Mouse (Mus musculus): ENCODE results near the gene Dad1.
"Not testable (repeated sequence)": the region's sequence is repeated elsewhere in the genome, so short reads cannot be mapped to it uniquely, and the experiment has no call there.

The Dad1 gene

DNA sequence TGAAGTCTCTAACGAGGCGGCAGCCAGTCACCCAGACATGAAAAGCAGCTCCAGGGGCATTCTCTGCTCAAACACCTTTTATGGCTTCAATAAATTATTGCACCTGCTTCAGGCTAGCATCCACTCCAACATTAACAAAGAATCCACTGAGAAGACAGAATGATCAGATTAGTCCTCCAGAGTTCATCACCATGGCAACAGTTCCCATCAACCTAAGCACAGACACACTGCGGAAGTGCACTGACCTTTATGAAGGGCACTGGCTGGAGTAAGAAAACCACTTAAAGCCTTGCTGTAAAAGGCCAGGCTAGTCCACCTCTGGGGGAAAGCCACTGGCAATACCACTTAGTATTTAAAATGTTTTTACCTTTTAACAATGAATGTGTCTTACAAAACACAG, 9.7 kb downstream of the Dad1 start:
- DNase-seq: no peak

DNA sequence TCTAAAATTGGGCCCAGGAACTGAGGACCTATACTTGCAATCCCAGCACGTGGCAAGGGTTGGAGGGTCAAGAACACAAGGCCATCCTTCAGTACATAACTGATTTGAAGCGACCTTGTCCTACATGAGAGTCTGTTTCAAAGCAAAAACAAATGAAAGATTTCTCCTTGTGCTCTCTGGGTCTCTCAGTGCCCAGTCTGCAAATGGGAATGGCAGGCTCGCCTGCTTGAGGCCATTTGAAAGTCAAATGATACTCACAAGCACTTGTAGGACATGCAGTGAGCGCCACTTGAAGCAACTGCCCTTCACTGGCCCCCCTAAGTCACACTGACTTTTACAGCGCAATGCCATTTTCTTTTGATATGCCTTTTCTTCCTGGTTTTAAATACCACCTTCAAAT, 13.4 kb downstream of the Dad1 start:
- DNase-seq: no peak

DNA sequence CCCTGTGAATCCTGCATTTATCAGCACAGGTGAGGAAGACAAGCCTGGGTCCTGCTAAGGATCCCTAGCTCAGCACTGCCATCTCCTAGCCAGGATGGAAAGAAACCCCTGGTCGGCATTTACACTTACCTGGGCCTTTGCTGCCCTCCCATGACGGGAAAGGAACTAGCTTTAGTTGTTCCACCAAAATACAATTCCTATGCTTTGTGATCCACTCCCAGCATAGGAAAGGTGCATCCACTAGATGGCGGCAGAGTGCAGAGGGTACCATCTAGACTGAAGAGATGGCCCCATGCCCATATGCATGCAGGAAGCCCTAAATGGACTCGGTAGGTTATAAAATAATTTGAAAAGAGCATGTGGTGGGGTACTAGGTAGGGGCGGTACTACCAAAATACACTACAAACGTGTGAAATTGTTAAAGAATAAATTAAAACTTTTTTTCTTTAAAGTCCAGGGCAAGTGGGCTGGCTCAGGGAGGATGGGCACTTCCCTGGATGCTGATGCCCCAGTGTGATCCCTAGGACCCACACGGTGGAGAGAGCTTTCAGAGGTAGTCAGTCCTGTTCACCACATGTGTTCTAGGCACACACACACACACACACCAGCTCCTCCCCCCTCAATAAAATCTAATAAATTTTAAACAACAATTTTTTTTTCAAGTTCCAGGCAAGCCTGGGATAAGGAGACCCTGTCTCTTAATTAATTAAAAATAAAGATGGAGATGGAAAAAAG, 14.7 kb downstream of the Dad1 start:
- peak; percentile 74 for DNase-seq

DNA sequence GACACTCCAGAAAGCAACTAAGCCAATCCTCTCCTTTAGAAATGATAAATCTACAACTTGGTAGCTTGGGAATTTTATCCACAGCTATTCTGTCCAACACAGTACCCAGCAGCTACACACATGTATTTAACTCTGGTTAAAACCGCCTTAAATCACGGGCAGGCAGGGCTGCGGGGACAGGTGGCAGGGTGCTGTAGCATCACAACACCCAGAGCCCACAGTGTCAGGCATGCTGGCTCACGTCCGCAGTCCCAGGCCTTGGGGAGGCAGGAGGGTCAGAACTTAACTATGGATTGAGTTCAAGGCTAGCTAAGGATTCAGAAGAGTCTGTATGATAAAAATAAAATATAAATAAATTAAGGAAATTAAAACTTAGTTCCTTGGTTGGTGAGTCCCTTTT, 17.0 kb downstream of the Dad1 start:
- no peak for DNase-seq

DNA sequence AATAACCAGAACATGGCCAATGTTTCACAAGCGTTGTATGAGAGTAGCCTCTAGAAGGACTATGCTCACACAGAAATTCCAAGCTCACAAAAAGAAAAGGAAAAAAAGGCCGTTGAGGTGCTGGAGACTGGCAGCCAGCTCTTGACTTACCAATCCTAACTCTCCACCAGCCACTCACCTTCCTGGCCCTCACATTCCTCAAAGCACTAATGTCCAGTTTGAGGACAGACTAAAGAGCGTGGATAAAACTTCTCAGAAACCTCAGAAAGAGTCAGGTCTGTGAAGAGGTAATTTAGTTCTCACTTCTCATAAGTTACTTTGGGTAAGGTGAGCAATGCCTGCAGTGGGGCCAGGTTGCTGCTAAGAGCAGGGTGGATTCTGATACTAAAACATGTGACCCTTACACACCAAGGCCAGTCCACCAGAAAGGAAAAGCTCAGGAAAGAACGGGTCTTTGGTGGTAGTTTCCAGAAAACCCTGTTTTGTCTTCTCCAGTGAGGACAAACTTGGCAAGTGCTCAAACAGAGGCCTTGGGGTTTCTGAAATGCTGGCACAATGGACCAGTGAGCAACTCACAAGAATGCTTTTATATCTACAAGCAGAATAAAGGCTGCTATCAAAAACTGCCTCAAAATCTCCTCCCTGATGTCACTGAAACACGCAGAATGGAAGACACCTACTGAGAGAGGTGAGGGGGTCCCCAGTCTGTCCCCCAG, 17.9 kb downstream of the Dad1 start:
- no peak for DNase-seq

DNA sequence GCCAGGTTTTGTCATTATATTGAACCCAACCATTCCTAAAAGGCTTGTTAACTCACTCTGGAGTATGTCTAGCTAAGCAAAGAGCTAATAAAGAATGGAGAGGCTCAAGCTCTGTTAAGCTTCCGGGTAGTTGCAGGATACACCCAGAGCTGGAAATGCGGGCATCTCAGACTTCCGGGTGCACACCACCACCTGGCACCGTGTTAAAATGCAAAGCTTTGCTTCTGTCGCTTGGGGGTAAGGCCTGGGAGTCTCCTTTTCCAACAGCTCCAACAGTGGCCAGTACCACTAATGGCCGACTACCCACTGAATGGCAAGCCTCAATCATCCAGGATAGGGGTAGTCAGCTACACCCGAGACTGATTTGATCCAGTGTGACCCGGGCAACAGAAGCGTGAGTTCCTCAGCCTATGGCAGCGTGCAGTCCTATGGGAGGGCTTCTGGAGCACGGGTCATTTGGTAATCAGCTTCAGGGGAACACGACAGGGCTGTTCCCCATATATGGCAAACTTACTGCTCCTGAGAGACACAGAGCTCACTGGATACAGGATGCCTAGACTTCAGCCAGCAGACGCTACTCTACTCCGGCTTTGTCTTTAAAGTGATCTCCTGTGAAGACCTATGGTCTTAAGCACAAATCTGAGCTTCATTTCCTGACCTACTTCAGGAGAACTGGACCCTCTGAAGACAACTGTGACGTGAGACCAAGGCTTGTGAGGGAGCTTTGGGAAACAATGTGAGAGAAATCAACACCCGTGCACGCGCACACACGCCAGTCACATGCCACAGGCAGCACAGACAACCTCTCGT, 19.5 kb downstream of the Dad1 start:
- DNase-seq: no peak

DNA sequence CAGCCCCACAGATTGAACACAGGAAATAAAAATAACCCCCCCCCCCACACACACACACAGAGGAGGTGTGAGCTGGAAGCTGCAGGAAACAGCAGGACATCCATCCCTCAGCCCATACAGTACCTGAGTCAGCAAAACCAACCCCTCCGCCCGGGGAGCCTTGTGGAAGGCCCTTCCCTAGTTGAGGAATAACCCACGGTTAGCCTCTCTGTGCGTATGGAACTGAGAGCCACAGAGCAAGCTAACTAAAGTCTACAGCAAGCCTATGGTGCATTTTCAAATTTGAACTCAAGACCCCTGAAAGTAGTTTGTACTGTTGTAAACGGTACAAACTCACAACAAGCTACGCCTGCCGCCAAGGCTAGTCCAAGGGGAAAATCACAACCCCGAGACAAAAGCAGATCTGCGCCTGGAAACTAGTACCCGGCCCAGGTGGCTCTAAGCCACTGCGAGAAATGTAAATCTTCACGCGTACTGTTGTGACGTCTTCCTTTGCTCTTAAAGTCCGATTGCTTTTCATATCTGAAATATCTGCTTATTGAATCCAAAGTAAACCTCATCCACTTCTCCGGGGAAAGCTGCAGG, 20.3 kb downstream of the Dad1 start:
- DNase-seq: no peak

DNA sequence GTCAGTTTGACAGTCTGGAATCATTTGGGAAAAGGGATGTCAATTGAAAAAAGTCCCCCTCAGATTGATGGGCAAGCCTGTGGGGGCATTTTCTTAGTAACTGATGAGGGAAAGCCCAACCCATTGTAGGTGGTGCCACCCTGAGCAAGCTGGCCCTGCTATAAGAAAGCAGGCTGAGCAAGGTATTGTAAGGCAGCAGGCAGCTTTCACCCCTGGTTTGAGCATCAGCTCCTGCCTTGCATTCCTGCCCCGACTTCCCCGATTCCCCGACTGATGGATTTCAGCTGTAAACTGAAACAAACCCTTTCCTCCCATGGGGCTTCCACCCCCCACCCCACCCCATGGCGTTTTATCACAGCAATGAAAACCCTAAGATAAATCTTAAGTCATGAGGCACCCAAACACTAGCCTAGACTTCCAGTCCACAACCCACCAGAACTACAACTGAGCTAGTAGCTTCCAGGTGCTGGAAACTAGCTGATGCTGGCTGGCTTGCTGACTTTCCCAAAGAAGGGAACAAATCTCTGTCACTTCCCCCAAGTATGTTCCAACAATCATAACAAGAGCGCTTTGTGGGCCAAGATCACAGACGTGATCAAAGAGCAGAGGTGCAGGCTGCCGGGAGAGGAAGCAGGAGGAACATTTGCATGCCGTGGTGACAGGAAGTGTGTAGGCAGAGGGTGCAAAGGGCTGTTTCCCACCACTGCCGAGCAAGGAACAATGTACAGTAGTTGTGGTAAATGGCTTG, 20.9 kb downstream of the Dad1 start:
- DNase-seq: no peak

DNA sequence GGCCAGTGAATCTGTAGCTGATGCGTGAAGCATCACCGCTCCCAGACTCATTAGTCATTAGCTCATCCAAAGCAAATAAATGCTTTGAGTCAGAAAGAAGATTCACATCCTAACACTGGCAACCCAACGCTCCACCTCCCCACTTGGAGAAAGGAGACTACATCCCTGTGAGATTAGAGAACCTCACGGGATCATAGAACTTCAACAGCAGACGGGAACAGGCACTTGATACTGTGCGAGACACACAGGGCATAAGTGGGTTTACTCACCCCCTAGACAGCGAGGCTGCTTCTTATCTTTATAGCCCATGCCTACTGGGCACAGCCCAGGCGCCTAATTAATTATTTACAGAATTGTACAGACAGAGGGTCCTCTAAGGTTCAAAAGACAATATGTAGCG, 21.8 kb downstream of the Dad1 start:
- no peak for DNase-seq

DNA sequence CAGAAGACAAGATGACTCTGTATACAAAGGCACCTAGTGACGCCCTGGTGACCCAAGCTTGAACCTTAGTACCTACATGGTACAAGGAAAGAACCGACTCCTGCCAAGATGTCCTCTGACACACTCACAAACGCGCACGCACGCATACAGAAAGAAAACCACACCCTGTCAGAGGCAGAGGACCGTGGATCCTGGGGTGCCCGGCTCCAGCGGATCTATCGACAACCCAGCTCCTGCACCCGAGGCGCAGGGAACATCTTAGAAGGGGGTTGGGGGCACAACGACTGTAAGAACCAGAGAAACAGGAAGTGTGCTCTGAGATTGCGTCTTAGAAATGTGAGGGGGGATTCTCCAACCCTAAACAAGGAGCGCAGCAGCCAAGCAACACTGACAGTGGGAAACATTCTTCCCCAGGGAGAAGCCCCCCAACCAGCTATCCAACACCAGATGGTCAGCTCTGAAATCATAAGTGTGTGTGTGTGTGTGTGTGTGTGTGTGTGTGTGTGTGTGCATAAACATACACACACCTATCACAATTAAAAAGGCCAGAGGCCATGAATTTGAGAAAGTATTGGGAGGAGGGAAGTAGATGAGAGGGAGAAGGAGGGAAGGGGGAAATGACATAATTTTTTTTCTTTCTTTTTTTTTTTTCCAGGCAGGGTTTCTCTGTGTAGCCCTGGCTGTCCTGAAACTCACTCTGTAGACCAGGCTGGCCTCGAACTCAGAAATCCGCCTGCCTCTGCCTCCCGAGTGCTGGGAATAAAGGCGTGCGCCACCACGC, 22.5 kb downstream of the Dad1 start:
- no peak for DNase-seq

DNA sequence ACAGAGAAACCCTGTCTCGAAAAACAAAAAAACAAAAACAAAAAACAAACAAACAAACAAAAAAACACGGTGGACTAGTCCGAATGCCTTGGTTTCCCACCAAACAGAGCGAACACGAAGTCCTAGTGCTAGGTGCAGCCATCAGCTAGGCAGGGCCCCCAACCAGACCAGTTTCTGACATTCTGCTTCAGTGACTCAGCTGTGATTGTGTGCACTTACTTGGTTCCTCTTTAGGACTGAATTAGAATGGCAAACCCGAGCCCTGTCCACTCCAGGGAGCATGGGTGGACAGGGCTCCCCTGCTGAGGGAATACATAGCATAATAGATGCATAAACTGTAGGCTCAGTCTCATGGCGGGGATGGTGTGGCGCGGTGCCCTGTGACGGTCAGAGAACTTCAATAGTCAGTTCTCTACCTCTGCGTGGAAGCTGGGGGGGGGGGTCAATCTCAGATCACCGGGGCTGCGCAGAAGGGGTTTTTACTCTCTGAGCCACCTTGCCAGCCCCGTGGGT, 23.2 kb downstream of the Dad1 start:
- DNase-seq: no peak

DNA sequence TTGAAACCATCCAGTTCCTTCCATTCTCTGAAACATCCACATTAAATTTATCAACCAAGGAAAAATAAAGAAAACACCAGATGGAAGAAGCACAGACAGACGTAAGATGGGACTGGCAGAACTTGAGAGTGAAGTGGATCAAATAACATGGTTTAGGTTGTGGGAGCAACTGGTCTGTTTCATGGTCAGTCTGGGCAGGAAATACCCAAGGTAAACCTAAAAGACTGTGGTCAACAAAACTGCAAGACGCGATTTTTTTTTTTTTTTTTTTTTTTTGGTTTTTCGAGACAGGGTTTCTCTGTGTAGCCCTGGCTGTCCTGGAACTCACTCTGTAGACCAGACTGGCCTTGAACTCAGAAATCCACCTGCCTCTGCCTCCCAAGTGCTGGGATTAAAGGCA, 24.1 kb downstream of the Dad1 start:
- DNase-seq: not testable (repeated sequence)

DNA sequence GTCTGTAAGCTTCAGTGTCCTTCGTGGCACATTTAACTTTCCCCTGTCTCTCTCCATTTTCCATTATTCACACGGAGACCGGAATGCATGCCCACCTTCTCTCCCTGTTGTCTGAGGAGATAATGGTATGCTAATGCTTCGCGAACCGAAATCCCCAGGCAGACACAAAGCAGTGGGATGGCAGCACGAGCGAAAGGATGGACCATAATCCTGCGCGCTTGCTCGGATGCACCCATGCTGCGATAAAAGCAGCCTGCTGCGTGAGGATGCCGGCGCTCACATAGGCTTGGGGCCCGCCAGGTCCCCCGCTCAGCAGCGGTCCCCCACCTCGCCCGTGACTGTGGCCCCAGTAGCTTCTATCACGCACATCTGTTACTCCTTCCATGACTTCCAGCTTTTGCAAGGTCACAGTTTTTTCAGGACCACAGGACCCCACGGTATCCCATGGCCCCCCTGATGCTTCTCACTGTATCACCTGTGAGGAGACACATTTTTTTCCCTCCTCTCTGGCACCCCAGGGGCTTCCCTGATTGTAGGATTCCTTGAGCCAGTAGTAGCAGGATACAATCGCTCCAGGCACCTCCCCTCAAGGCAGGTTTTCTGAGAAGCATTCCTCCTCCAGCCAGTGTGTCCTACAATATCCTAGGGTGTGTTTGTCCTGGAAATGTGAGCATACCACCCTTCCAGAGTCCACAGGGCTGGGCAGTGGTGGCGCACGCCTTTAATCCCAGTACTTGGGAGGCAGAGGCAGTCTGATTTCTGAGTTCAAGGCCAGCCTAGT, 24.8 kb downstream of the Dad1 start:
- peak; percentile 14 for DNase-seq

DNA sequence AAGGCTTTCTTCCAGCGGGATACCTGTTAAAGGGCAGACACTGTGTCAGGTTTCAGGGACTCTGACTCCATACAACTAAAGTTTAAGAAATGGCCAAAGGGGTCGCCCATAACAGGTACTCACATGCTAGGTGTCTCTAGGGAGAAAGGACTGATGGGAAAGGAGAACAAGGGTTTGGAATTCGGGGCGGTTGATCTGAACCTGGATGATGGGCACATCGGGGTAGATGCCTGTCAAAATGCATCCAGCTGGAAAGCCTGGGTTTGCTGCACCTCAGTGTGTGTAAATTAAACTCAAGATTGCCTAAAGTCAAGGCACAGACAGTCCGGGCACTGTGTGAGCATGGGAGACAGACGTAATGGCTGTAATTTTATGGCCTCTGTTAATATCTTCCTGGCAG, 25.4 kb downstream of the Dad1 start:
- DNase-seq: no peak

DNA sequence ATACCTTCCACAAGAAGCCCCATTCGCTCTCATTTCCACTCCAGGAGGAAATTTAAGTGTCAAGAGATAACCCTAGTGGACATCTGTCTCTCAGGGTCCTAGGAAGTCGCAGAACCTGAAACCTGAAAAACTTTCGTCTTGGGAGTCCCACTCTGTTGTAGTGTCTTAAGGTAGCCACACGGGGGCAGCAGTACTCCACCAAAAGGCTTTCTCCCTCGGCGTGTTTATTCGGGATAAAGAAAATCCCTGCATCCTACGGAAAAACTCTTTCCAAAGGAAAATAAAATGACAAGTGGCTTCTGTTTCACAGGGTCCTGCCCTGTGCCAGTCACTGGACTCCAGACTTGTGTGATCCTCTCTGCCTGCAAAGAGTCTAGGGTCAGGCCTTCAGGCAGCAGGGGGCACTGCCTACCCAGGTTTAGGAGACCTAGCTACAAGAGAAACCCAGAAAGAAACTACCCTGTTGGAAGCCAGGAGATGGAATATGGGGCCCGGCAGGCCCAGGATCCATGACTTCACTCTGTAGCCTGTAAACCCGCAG, 25.9 kb downstream of the Dad1 start:
- peak; percentile 74 for DNase-seq

DNA sequence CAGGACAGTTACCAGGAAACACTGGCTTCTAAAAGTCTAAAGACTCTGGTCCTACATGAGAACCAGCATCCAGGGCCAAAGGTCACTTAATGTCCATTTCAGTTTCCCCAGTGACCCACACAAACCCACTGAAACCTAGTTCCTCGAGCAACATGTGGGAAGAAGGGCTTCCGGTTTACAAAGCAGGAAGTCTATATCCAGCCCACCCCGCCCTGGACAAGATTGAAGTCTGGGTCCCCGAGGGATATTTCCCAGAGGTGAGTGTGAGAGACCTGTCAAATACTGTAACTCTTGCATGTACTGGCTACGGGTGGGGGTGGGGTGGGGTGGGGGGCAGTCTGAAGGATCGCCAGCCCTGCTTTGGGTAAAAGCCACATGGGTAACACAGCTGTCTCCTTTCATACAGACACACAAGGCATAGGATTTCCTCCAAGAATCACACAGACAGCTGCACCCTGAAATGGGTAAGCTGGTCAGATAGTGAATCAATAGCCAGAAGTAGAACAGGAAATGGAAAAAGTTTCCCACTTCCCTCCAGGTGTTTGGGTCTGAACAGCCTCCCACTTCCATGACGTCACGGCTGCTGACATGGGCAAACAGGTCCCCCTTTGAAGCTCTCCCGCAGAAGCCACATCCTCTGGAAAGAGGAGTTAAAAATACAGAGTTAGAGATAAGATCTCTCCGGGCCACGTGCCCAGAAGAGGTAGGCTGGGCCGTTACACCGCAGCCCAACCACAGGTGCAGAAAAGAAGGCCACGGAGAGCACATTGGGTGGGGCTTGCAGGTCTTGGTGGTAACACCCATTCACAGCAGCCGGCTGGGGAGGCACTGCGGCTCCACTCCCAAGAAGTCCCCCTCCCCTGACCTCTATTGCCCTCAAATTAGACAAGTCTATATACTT, 26.7 kb downstream of the Dad1 start:
- no peak for DNase-seq

DNA sequence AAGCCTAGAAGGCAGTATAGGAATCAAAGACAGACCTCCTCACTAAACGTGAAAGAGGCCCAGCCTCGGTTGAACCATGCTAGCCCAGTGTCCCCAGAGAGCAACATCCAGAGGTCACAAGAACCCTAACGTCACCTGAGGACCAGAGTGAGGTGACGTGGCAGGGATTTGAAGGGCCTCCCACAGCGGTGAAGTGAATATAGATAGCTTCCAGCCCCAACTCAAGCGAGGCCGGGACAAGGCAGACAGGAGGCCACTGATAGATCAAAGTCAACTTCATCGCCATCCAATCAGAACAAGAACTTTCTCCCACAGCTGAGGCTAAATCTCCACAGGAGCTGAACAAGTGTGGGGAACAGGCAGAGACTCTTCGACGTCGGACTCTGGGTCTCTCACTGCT, 28.2 kb downstream of the Dad1 start:
- no peak for DNase-seq

DNA sequence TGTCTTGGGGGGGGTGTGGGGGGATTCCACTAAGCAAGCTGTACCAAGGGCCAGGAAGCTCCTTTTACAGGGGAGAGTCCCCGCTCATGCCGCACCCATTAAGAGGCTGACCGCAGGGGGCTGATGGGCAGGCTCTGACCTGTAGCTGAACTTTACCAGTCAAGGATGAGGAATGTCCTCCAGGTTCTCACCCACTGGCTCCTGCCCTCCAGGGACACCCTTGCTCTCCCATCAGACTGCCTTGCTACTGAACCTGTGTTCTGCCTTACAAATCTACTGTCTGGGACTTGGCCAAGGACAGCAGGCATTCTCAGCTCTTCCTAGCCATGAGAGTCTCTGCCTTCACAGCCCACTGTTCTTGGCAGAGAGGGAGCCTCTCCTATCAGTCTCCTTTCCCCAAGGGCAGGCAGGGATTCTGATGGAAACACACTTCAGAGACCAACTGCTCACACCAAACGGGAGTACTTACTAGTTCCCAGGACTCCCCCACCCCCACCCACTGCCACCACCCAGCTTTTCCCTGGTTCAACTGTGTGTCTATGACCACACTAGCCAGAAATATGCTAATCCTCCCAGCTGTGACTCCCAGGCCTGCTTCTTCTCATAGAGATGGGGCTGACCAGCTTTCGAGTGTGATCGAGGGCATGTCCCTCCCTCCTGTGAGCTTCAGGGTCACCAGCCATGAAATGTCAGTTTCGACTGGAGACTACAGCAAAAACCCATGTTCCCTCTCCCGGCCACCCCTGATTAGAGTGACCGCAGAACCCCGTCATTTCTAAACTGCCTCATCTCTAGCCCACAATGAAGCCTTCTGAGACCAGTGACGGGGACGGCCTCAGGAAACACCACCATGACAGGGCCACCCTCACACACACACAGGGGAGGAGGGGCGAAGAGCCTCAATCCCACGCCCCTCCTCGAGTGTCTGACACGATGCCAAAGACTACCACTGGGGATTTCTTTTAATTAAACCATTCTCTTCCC, 29.1 kb downstream of the Dad1 start:
- DNase-seq: no peak
